Mouse (Mus musculus) embryonic facial prominence, embryonic 14.5 days (tissue): ENCODE measurements around the gene Rec8. TPM values are rescaled to one million over a fixed set of nuclear protein-coding genes. Genes with fewer than 3 reads are reported as not detected.
A peak's percentile ranks its signal among the peaks of the same experiment; 100 is the strongest.

Experiments
- ATAC-seq: fragments of 200-750 bp; cut with Nextera tagmentation; 2 replicates; pipeline ENCODE4 v1.8.0; 2017; ENCODE audit warnings: low read depth, moderate number of reproducible peaks, moderate TSS enrichment
- DNase-seq: peaks from one replicate; pipeline ENCODE4 v3.0.0-alpha.2; 2015; ENCODE audit warnings: low spot score
- H3K27ac ChIP-seq: fragments of 300-500 bp; sonication (generic); replicated peaks from 2 replicates; pipeline ENCODE4 v1.5.1; 2014; ENCODE audit warnings: low read depth, mild to moderate bottlenecking, low read length, moderate library complexity
- H3K27me3 ChIP-seq: fragments of 300-500 bp; sonication (generic); replicated peaks from 2 replicates; pipeline ENCODE4 v1.6.1; 2014; ENCODE audit warnings: low read length; ENCODE audit not compliant: control insufficient read depth, insufficient read depth
- H3K36me3 ChIP-seq: fragments of 300-500 bp; sonication (generic); 2 replicates; pipeline ENCODE4 v1.6.1; 2014; ENCODE audit warnings: low read length, mixed read lengths; ENCODE audit not compliant: control insufficient read depth, insufficient read depth
- H3K4me1 ChIP-seq: fragments of 300-500 bp; sonication (generic); 2 replicates; pipeline ENCODE4 v1.6.1; 2014; ENCODE audit warnings: antibody characterized with exemption, low read length; ENCODE audit not compliant: control insufficient read depth, insufficient read depth
- H3K4me2 ChIP-seq: fragments of 300-500 bp; sonication (generic); 2 replicates; pipeline ENCODE4 v1.6.1; 2014; ENCODE audit warnings: low read depth, mild to moderate bottlenecking, low read length, moderate library complexity, mixed read lengths
- H3K4me3 ChIP-seq: fragments of 300-500 bp; sonication (generic); 2 replicates; pipeline ENCODE4 v1.5.1; 2014; ENCODE audit warnings: low read depth, mild to moderate bottlenecking, low read length
- H3K9ac ChIP-seq: fragments of 300-500 bp; sonication (generic); 2 replicates; pipeline ENCODE4 v1.6.1; 2014; ENCODE audit warnings: low read depth, mild to moderate bottlenecking, low read length, moderate library complexity, mixed read lengths
- H3K9me3 ChIP-seq: fragments of 300-500 bp; sonication (generic); 2 replicates; pipeline ENCODE4 v1.6.1; 2016; ENCODE audit warnings: low read length; ENCODE audit not compliant: control insufficient read depth
- WGBS: fragments of 180-500 bp; shearing (Covaris S2); extraction: QIAGEN DNeasy Blood & Tissue Kit; methylation state at CpG from one replicate; pipeline ENCODE4 v1.1.7; 2014; 5-methylcytosine and 5-hydroxymethylcytosine counted together
- polyA plus RNA-seq: library from polyadenylated mRNA; unstranded; fragments of >200 nt; fragmentation: Nextera tagmentation; extraction: Ambion mirVana; gene quantifications from 2 replicates; pipeline ENCODE4 v1.2.1, GENCODE M21; 2014

The Rec8 gene
- polyA plus RNA-seq, 1 experiment from 2014 or later: 2.3 TPM

- Histone ChIP-seq H3K9ac (no peak overlapping the region), H3K4me1 (0 out of 2 replicates have a peak, but pooled peaks cover 3% of the 10 kb centered on the region), H3K4me2 (no peak overlapping the region), H3K9me3 (no peaks in the 10 kb centered on the region), H3K27ac (no peak overlapping the region), H3K4me3 (no peak overlapping the region), H3K36me3 (peaks cover 21% of the 10 kb centered on the region), H3K27me3 (no peaks in the 10 kb centered on the region)
- no peak for ATAC-seq
- no peak for DNase-seq
- WGBS: 85% methylated on average over 22 of the region's 23 CpGs
Observed at GRCm38 (mm10) chr14:55579511-55580496, 38.0 kb upstream of the Rec8 start.

GRCm38 (mm10) chr14:55580731-55581130, 37.1 kb upstream of the Rec8 start:
- WGBS: 95% methylated on average over 16 of the region's 16 CpGs

GRCm38 (mm10) chr14:55581981-55582681, 35.7 kb upstream of the Rec8 start:
- no peaks in the 10 kb centered on the region for H3K9me3 ChIP-seq
- H3K4me1 ChIP-seq: 0 out of 2 replicates have a peak, but pooled peaks cover 3% of the 10 kb centered on the region
- ATAC-seq (no peak), DNase-seq (no peak)
- no peak overlapping the region for H3K9ac ChIP-seq
- H3K27ac ChIP-seq: no peak overlapping the region
- no peaks in the 10 kb centered on the region for H3K27me3 ChIP-seq
- H3K4me2 ChIP-seq: no peak overlapping the region
- peaks cover 25% of the 10 kb centered on the region for H3K36me3 ChIP-seq
- no peak overlapping the region for H3K4me3 ChIP-seq
- 72% methylated on average over 9 of the region's 9 CpGs for WGBS

More at GRCm38 (mm10) chr14:55580731-55581130, 37.1 kb upstream of the Rec8 start:
- H3K27me3 ChIP-seq: no peaks in the 10 kb centered on the region
- H3K4me1 ChIP-seq: 0 out of 2 replicates have a peak, but pooled peaks cover 3% of the 10 kb centered on the region
- no peak overlapping the region for H3K9ac ChIP-seq
- no peaks in the 10 kb centered on the region for H3K9me3 ChIP-seq
- DNase-seq (no peak), ATAC-seq (no peak)
- H3K4me2 ChIP-seq: no peak overlapping the region
- H3K4me3 ChIP-seq: no peak overlapping the region
- peaks cover 21% of the 10 kb centered on the region for H3K36me3 ChIP-seq
- no peak overlapping the region for H3K27ac ChIP-seq

- peaks cover 43% of the 10 kb centered on the region for H3K36me3 ChIP-seq
- no peak for ATAC-seq
- no peak overlapping the region for H3K9ac ChIP-seq
Observed at GRCm38 (mm10) chr14:55584303-55584701, 33.5 kb upstream of the Rec8 start.

GRCm38 (mm10) chr14:55584702-55585565, 32.9 kb upstream of the Rec8 start, which contains the start of gene Emc9:
Emc9 (minus strand) TSS chr14:55585302.
- Histone ChIP-seq H3K9me3 (no peaks in the 10 kb centered on the region), H3K4me3 (peak within 1 kb of the TSS; percentile 52), H3K9ac (peak within 1 kb of the TSS; percentile 60), H3K4me1 (peaks cover under 1% of the 10 kb centered on the region; the same call in 1 of the 2 replicates), H3K4me2 (peak within 1 kb of the TSS; percentile 89), H3K27ac (no peak within 1 kb of the TSS), H3K36me3 (peaks cover 45% of the 10 kb centered on the region), H3K27me3 (no peaks in the 10 kb centered on the region)
- 4% methylated on average over 30 of the region's 43 CpGs for WGBS
- peak; percentile 86 for ATAC-seq
- DNase-seq: peak; percentile 48

More at GRCm38 (mm10) chr14:55584303-55584701, 33.5 kb upstream of the Rec8 start:
- Histone ChIP-seq H3K4me3 (peak overlapping the region; percentile 52), H3K9me3 (no peaks in the 10 kb centered on the region), H3K27ac (no peak overlapping the region), H3K4me2 (peak overlapping the region; percentile 89), H3K27me3 (no peaks in the 10 kb centered on the region), H3K4me1 (no peaks in the 10 kb centered on the region)
- WGBS: 36% methylated on average over 5 of the region's 5 CpGs
- no peak for DNase-seq

- ATAC-seq (no peak), DNase-seq (no peak)
- Histone ChIP-seq H3K4me1 (peaks cover 6% of the 10 kb centered on the region), H3K4me3 (peak overlapping the region; percentile 52; the same call in 1 of the 2 replicates), H3K36me3 (peaks cover 38% of the 10 kb centered on the region), H3K9ac (no peak overlapping the region), H3K4me2 (peak overlapping the region; percentile 89; the same call in 1 of the 2 replicates), H3K9me3 (no peaks in the 10 kb centered on the region), H3K27ac (no peak overlapping the region), H3K27me3 (no peaks in the 10 kb centered on the region)
- 51% methylated on average over 6 of the region's 6 CpGs for whole genome bisulfite sequencing
Observed at GRCm38 (mm10) chr14:55585566-55585960, 32.3 kb upstream of the Rec8 start.

GRCm38 (mm10) chr14:55586149-55586548, 31.7 kb upstream of the Rec8 start:
- Histone ChIP-seq H3K9ac (no peak overlapping the region), H3K4me1 (peaks cover 6% of the 10 kb centered on the region), H3K4me3 (no peak overlapping the region), H3K27me3 (no peaks in the 10 kb centered on the region), H3K4me2 (no peak overlapping the region), H3K27ac (no peak overlapping the region), H3K9me3 (no peaks in the 10 kb centered on the region), H3K36me3 (peaks cover 33% of the 10 kb centered on the region)
- WGBS: 90% methylated on average over 2 of the region's 2 CpGs
- DNase-seq (no peak), ATAC-seq (no peak)

GRCm38 (mm10) chr14:55589271-55589670, 28.6 kb upstream of the Rec8 start:
- Histone ChIP-seq H3K9me3 (no peaks in the 10 kb centered on the region), H3K4me2 (no peak overlapping the region), H3K9ac (no peak overlapping the region), H3K36me3 (peaks cover 26% of the 10 kb centered on the region), H3K27ac (no peak overlapping the region), H3K27me3 (no peaks in the 10 kb centered on the region), H3K4me1 (peaks cover 13% of the 10 kb centered on the region), H3K4me3 (no peak overlapping the region)
- ATAC-seq (no peak), DNase-seq (no peak)
- 84% methylated on average over 5 of the region's 5 CpGs for WGBS
